Mouse (Mus musculus): Measurements from ENCODE around the gene Dram1.

Gene Dram1

GRCm38 (mm10) chr10:88281699-88282098, 97.2 kb downstream of the Dram1 start:
- DNase-seq, result no peak

- DNase-seq, result no peak
These were observed 104.8 kb downstream of the Dram1 start for GRCm38 (mm10) chr10:88274045-88274444.
